Mouse (Mus musculus) heart, embryonic 13.5 days (tissue): ENCODE results near the gene Hdgf. TPM values are rescaled to one million over a fixed set of nuclear protein-coding genes. Genes with fewer than 3 reads are reported as not detected.
A peak's percentile ranks its signal among the peaks of the same experiment; 100 is the strongest.
"Not testable (repeated sequence)": the region's sequence is repeated elsewhere in the genome, so short reads cannot be mapped to it uniquely, and the experiment has no call there.

Source experiments
- ATAC-seq: fragments of 200-750 bp; cut with Nextera tagmentation; 2 replicates; pipeline ENCODE4 v1.8.0; 2017; ENCODE audit warnings: moderate TSS enrichment; ENCODE audit not compliant: insufficient number of reproducible peaks, low FRiP score, low TSS enrichment; ENCODE audit errors: extremely low read depth
- H3K27ac ChIP-seq: fragments of 300-500 bp; sonication (generic); replicated peaks from 2 replicates; pipeline ENCODE4 v1.5.1; 2015; ENCODE audit warnings: moderate library complexity, mild to moderate bottlenecking, inconsistent platforms
- H3K27me3 ChIP-seq: fragments of 300-500 bp; sonication (generic); replicated peaks from 2 replicates; pipeline ENCODE4 v1.6.1; 2015; ENCODE audit warnings: mild to moderate bottlenecking, inconsistent platforms
- H3K36me3 ChIP-seq: fragments of 300-500 bp; sonication (generic); 2 replicates; pipeline ENCODE4 v1.6.1; 2015; ENCODE audit warnings: mild to moderate bottlenecking, inconsistent platforms
- H3K4me1 ChIP-seq: fragments of 300-500 bp; sonication (generic); 2 replicates; pipeline ENCODE4 v1.6.1; 2015; ENCODE audit warnings: inconsistent platforms
- H3K4me2 ChIP-seq: fragments of 300-500 bp; sonication (generic); 2 replicates; pipeline ENCODE4 v1.6.1; 2015; ENCODE audit warnings: inconsistent platforms, mild to moderate bottlenecking, moderate library complexity
- H3K4me3 ChIP-seq: fragments of 300-500 bp; sonication (generic); 2 replicates; pipeline ENCODE4 v1.5.1; 2015; ENCODE audit warnings: moderate library complexity, mild to moderate bottlenecking, inconsistent platforms
- H3K9ac ChIP-seq: fragments of 300-500 bp; sonication (generic); 2 replicates; pipeline ENCODE4 v1.6.1; 2015; ENCODE audit warnings: inconsistent platforms, mild to moderate bottlenecking, moderate library complexity
- H3K9me3 ChIP-seq: fragments of 300-500 bp; sonication (generic); 2 replicates; pipeline ENCODE4 v1.6.1; 2016; ENCODE audit warnings: inconsistent platforms
- WGBS: fragments of 180-500 bp; shearing (Covaris S2); methylation state at CpG from one replicate; pipeline ENCODE4 v1.1.7; 2015; ENCODE audit warnings: mixed read lengths; 5-methylcytosine and 5-hydroxymethylcytosine counted together
- polyA plus RNA-seq: library from polyadenylated mRNA; unstranded; fragments of >200 nt; fragmentation: Nextera tagmentation; extraction: Ambion mirVana; gene quantifications from 2 replicates; pipeline ENCODE4 v1.2.1, GENCODE M21; 2015

Gene Hdgf
- polyA plus RNA-seq, result 127 and 141 TPM in 2 replicates

GRCm38 (mm10) chr3:87905880-87906485 lies at the start of gene Hdgf:
Gene Hdgf, plus strand, starts transcription at chr3:87906321.
- H3K27ac ChIP-seq, result peak within 1 kb of the TSS; percentile 98
- H3K4me2 ChIP-seq, result peak within 1 kb of the TSS; percentile 94
- H3K27me3 ChIP-seq, result no peaks in the 10 kb centered on the region
- ATAC-seq, result peak; percentile 88
- H3K4me1 ChIP-seq, result peaks cover 42% of the 10 kb centered on the region
- under 1% methylated on average over 57 of the region's 57 CpGs for WGBS
- no peaks in the 10 kb centered on the region for H3K9me3 ChIP-seq
- H3K4me3 ChIP-seq, result peak within 1 kb of the TSS; percentile 94
- H3K36me3 ChIP-seq, result no peaks in the 10 kb centered on the region
- H3K9ac ChIP-seq, result peak within 1 kb of the TSS; percentile 100

DNA sequence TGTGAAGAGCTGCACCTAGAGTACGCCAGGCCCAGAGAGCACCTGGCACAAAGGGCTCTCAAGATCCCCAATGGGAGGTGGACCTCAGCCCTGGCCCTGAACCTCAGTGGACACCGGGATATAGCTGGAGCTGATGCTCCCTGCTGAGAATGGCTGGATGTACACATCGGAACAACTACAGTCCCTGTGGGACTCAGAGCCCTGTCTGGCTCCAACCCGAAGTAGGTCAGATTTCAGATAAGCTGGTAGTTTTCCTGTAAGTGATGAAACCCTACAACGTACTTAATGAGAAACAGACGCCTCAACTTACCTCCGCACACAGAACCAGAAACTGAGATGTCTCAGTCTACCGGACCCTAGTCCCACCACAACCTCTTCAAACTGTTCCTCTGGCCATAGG lies 48.5 kb upstream of the Hdgf start:
- Histone ChIP-seq H3K9me3 (no peaks in the 10 kb centered on the region), H3K4me2 (no peak overlapping the region), H3K9ac (no peak overlapping the region), H3K27me3 (no peaks in the 10 kb centered on the region), H3K4me3 (no peak overlapping the region), H3K4me1 (no peaks in the 10 kb centered on the region), H3K27ac (no peak overlapping the region), H3K36me3 (peaks cover 69% of the 10 kb centered on the region)
- WGBS, result 79% methylated on average over 8 of the region's 8 CpGs
- ATAC-seq, result no peak

GRCm38 (mm10) chr3:87859813-87860212 lies 46.3 kb upstream of the Hdgf start:
- peaks cover 87% of the 10 kb centered on the region for H3K36me3 ChIP-seq
- no peaks in the 10 kb centered on the region for H3K9me3 ChIP-seq
- no peak overlapping the region for H3K4me3 ChIP-seq
- H3K27ac ChIP-seq, result no peak overlapping the region
- ATAC-seq, result no peak
- H3K27me3 ChIP-seq, result no peaks in the 10 kb centered on the region
- WGBS, result 22% methylated on average over 3 of the region's 3 CpGs
- H3K4me2 ChIP-seq, result no peak overlapping the region
- no peaks in the 10 kb centered on the region for H3K4me1 ChIP-seq
- no peak overlapping the region for H3K9ac ChIP-seq

- not testable (repeated sequence) for H3K4me1 ChIP-seq, H3K9ac ChIP-seq, H3K4me3 ChIP-seq, H3K9me3 ChIP-seq, H3K27ac ChIP-seq, H3K27me3 ChIP-seq, ATAC-seq, H3K4me2 ChIP-seq
- WGBS, result 82% methylated on average over 4 of the region's 4 CpGs
- H3K36me3 ChIP-seq, result peaks cover 94% of the 10 kb centered on the region
These were observed 42.0 kb upstream of the Hdgf start for GRCm38 (mm10) chr3:87864111-87864510.

GRCm38 (mm10) chr3:87877730-87878129 lies 28.4 kb upstream of the Hdgf start:
- no peak for ATAC-seq
- peaks cover 17% of the 10 kb centered on the region for H3K4me1 ChIP-seq
- no peaks in the 10 kb centered on the region for H3K9me3 ChIP-seq
- H3K9ac ChIP-seq, result no peak overlapping the region
- peaks cover 62% of the 10 kb centered on the region for H3K36me3 ChIP-seq
- H3K4me2 ChIP-seq, result no peak overlapping the region
- no peak overlapping the region for H3K4me3 ChIP-seq
- no peaks in the 10 kb centered on the region for H3K27me3 ChIP-seq
- WGBS, result 61% methylated on average over 4 of the region's 4 CpGs
- H3K27ac ChIP-seq, result peak overlapping the region; percentile 39; the same call in 1 of the 2 replicates

GRCm38 (mm10) chr3:87884291-87884690 lies 21.8 kb upstream of the Hdgf start:
- ATAC-seq, result no peak
- Histone ChIP-seq H3K4me3 (peak overlapping the region; percentile 85), H3K27me3 (no peaks in the 10 kb centered on the region), H3K4me1 (peaks cover 24% of the 10 kb centered on the region), H3K9me3 (peaks cover 12% of the 10 kb centered on the region), H3K27ac (peak overlapping the region; percentile 95), H3K36me3 (peaks cover 30% of the 10 kb centered on the region), H3K4me2 (peak overlapping the region; percentile 97), H3K9ac (peak overlapping the region; percentile 98)
- WGBS, result 0% methylated on average over 3 of the region's 3 CpGs

DNA sequence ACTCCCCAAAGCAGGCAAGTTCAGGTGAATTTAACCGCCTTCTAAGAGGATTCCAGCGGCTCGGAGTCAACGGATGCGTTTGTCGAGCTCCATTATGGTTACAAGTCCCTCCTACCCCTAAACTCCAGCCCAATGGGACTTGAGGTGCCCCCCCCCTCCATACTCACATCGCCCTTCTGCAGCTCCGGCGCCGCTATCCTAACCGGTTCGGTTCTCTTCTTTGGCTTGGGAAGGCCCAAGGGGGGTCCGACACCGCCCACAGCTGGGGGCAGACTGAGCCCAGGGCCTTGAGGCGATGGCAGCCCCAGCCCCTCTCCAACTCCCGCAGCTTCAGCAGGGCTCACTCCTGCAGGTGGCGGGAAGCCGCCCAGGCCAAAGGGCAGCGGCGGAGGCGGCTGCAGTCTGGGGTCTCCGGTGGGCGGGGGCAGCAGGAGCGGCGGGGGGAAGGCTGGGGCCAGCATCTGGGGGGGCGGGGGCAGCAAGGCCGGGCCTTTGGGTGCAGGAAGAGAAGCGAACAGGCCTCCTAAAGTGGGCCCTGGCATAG lies 21.3 kb upstream of the Hdgf start:
- WGBS, result under 1% methylated on average over 28 of the region's 28 CpGs
- Histone ChIP-seq H3K4me1 (peaks cover 24% of the 10 kb centered on the region), H3K4me3 (peak overlapping the region; percentile 85), H3K9ac (peak overlapping the region; percentile 98), H3K4me2 (peak overlapping the region; percentile 97), H3K36me3 (peaks cover 27% of the 10 kb centered on the region), H3K9me3 (peaks cover 12% of the 10 kb centered on the region), H3K27me3 (no peaks in the 10 kb centered on the region), H3K27ac (peak overlapping the region; percentile 95)
- ATAC-seq, result no peak; the same call in none of the 2 replicates

DNA sequence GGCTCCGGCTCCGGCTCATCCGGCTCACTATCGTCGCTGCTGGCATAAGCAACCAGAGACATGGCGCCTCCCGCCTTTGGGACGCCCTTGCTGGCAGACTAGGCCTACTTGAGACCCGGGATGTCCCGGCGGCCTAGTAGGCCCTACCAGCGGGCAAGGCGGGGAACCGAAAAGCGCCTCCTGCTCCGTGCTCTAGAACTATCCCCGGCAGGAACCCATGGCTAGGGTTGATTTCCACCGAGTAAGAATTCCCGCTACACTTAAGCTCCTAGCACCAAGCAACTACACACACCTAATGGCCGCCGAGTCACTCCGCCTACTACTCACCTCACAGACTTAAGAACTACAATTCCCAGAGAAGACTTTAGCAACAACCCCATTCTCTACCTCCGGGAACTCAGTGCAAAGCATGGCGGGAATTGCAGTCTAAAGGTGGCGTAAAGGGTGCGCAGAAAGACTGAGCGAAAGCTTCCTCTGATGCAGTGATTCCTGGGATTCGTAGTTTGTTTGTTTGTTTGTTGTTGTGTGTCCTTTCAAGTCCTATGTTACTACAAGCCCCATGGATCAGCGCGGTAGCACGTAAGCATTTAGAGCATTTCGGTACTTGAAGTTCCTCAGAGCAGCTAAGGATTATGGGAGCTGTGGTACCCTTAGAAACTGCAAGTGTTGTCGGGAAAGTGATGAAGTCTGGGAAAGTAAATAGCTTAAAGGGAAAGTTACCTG lies 20.7 kb upstream of the Hdgf start, which contains the start of gene Prcc:
Gene Prcc (minus strand): TSS at position 328 of the 723 bp plus-strand sequence.
- H3K4me1 ChIP-seq, result peaks cover 24% of the 10 kb centered on the region
- H3K9me3 ChIP-seq, result peaks cover 12% of the 10 kb centered on the region
- peaks cover 21% of the 10 kb centered on the region for H3K36me3 ChIP-seq
- H3K4me3 ChIP-seq, result peak within 1 kb of the TSS; percentile 85
- H3K27me3 ChIP-seq, result no peaks in the 10 kb centered on the region
- peak; percentile 94 for ATAC-seq
- H3K27ac ChIP-seq, result peak within 1 kb of the TSS; percentile 95
- WGBS, result under 1% methylated on average over 33 of the region's 33 CpGs
- peak within 1 kb of the TSS; percentile 97 for H3K4me2 ChIP-seq
- H3K9ac ChIP-seq, result peak within 1 kb of the TSS; percentile 98

- ATAC-seq, result peak; percentile 2; the same call in 1 of the 2 replicates
- H3K27ac ChIP-seq, result peak overlapping the region; percentile 95; the same call in 1 of the 2 replicates
- 9% methylated on average over 10 of the region's 10 CpGs for WGBS
- peaks cover 24% of the 10 kb centered on the region for H3K4me1 ChIP-seq
- H3K4me2 ChIP-seq, result peak overlapping the region; percentile 97
- peaks cover 15% of the 10 kb centered on the region for H3K36me3 ChIP-seq
- H3K9ac ChIP-seq, result peak overlapping the region; percentile 79
- peaks cover 12% of the 10 kb centered on the region for H3K9me3 ChIP-seq
- peak overlapping the region; percentile 85 for H3K4me3 ChIP-seq
- H3K27me3 ChIP-seq, result no peaks in the 10 kb centered on the region
These were observed 20.1 kb upstream of the Hdgf start for GRCm38 (mm10) chr3:87886004-87886365.

- Histone ChIP-seq H3K9ac (peak overlapping the region; percentile 79), H3K27ac (no peak overlapping the region), H3K36me3 (peaks cover 11% of the 10 kb centered on the region), H3K4me1 (peaks cover 24% of the 10 kb centered on the region), H3K9me3 (peaks cover 12% of the 10 kb centered on the region), H3K27me3 (no peaks in the 10 kb centered on the region), H3K4me2 (peak overlapping the region; percentile 97), H3K4me3 (peak overlapping the region; percentile 85)
- WGBS, result 78% methylated on average over 6 of the region's 6 CpGs
- no peak for ATAC-seq
These were observed 19.7 kb upstream of the Hdgf start for GRCm38 (mm10) chr3:87886416-87886815.

DNA sequence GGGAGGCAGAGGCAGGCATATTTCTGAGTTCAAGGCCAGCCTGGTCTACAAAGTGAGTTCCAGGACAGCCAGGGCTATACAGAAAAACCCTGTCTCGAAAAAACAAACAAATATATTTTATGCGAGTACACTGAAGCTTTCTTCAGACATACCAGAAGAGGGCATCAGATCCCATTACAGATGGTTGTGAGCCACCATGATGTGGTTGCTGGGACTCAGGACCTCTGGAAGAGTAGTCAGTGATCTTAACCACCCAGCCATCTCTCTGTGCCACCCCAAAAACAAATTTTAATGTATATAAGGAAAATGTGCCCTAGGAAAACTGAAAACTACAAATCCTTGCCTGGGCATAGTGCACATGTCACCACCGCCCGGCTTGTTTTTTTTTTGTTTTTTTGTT lies 18.7 kb upstream of the Hdgf start:
- not testable (repeated sequence) for H3K4me3 ChIP-seq, ATAC-seq, H3K27me3 ChIP-seq, H3K4me2 ChIP-seq, H3K9ac ChIP-seq, H3K36me3 ChIP-seq, H3K27ac ChIP-seq
- WGBS, result 86% methylated on average over 4 of the region's 4 CpGs
- H3K4me1 ChIP-seq, result peaks cover 22% of the 10 kb centered on the region
- H3K9me3 ChIP-seq, result peaks cover 12% of the 10 kb centered on the region
